Mouse (Mus musculus): ENCODE measurements around the gene Cdk2ap2.

GRCm38 (mm10) chr19:4147022-4147405, 50.0 kb downstream of the Cdk2ap2 start:
- no peak for TF ChIP-seq CTCF (IDR thresholded peaks at IDR 0.05; ENCODE audit: low read depth)
- TF ChIP-seq EP300 (IDR thresholded peaks at IDR 0.05; ENCODE audit: low read depth) = no peak

Data from heart, postnatal 0 days (tissue).